Mouse (Mus musculus): ENCODE data around the gene Nckap5l. TPM values are rescaled to one million over a fixed set of nuclear protein-coding genes. Genes with fewer than 3 reads are reported as not detected.

The Nckap5l gene
- total and polyA plus RNA-seq, 3 experiments = 0.75 to 6.6 (median 0.89) TPM

- dilution Hi-C loops (cut with MboI; ENCODE audit: extremely low pct_ligation_motif_present, extremely low pct_unique_long_range_greater_than_20kb, low sequenced_read_pairs) = no loop called here
- peaks cover 3 to 28% of the 10 kb centered on the region in 2 experiments; a peak in 3 of 4 replicates for H3K4me1 ChIP-seq (ENCODE audit: control insufficient read depth in 1 of 2, insufficient read depth in 2 of 2)
- peaks cover 12% of the 10 kb centered on the region for H3K9me3 ChIP-seq (replicated peaks; ENCODE audit: low read length)
- H3K79me2 ChIP-seq (replicated peaks; ENCODE audit: control insufficient read depth, extremely low read depth, insufficient read depth, poor library complexity, severe bottlenecking) = 0 out of 2 replicates have a peak, but pooled peaks cover 2% of the 10 kb centered on the region
- peak; percentile 95 for DNase-seq (ENCODE audit: extremely low read depth)
- in situ Hi-C loops (cut with MboI; ENCODE audit: low pct_ligation_motif_present, low pct_unique_long_range_greater_than_20kb, low sequenced_read_pairs) = no loop called here
- peak within 1 kb of the TSS; percentile 69 to 88 (median 81) for H3K4me3 ChIP-seq (replicated peaks in 1 of 3; ENCODE audit: low read depth in 2 of 3, low read length in 2 of 3, poor library complexity in 1 of 3)
- H3K27me3 ChIP-seq (replicated peaks) = no peaks in the 10 kb centered on the region
- peak within 1 kb of the TSS; percentile 95 for H3K9ac ChIP-seq (ENCODE audit: insufficient read depth, low read depth)
- peak within 1 kb of the TSS; percentile 76 for H3K4me2 ChIP-seq (ENCODE audit: insufficient read depth, low read depth, poor library complexity, severe bottlenecking)
- peaks cover 10 to 18% of the 10 kb centered on the region in 2 experiments for H3K36me3 ChIP-seq (replicated peaks in 1 of 2; ENCODE audit: control insufficient read depth in 1 of 2, insufficient read depth in 1 of 2, low read length in 1 of 2)
- H3K27ac ChIP-seq (ENCODE audit: insufficient read depth, low read depth) = no peak within 1 kb of the TSS
- TF ChIP-seq NELFE (IDR thresholded peaks at IDR 0.05; ENCODE audit: low read depth, low read length) (peak; percentile 85), KAT2A (IDR thresholded peaks at IDR 0.05; ENCODE audit: insufficient replicate concordance, low read length) (0 out of 2 replicates have a peak, but pooled peaks have one; percentile 36), NRF1 (IDR thresholded peaks at IDR 0.05; ENCODE audit: low read depth, low read length) (peak; percentile 97), ZMIZ1 (IDR thresholded peaks at IDR 0.05; ENCODE audit: low read depth, low read length) (peak; percentile 83), JUN (IDR thresholded peaks at IDR 0.05; ENCODE audit: insufficient read depth, low read depth, low read length) (no peak), POLR2AphosphoS2 (IDR thresholded peaks at IDR 0.05; ENCODE audit: low read depth, low read length) (no peak; the same call in 1 of the 2 replicates), TBP (conservative IDR thresholded peaks at IDR 0.05; ENCODE audit: low read depth, low read length) (peak; percentile 67; the same call in 1 of the 2 replicates), POLR2A (IDR thresholded peaks at IDR 0.05; ENCODE audit: low read depth, low read length) (peak; percentile 84), MAZ (IDR thresholded peaks at IDR 0.05; ENCODE audit: low read depth, low read length) (peak; percentile 99), CTCF (conservative IDR thresholded peaks at IDR 0.05 in 1 of 2, IDR thresholded peaks at IDR 0.05 in 1 of 2; ENCODE audit: low read depth in 2 of 2, low read length in 2 of 2) (peak in 1 of 2 experiments; percentile 65; a peak in 2 of 4 replicates), ZC3H11A (IDR thresholded peaks at IDR 0.05; ENCODE audit: low read depth, low read length) (no peak), JUND (conservative IDR thresholded peaks at IDR 0.05; ENCODE audit: low read depth, low read length) (no peak), TCF12 (IDR thresholded peaks at IDR 0.05; ENCODE audit: low read depth, low read length) (peak; percentile 85), ELF1 (IDR thresholded peaks at IDR 0.05; ENCODE audit: low read depth, low read length) (peak; percentile 94), HCFC1 (IDR thresholded peaks at IDR 0.05; ENCODE audit: low read depth, low read length) (peak; percentile 72), CHD2 (IDR thresholded peaks at IDR 0.05; ENCODE audit: low read length) (no peak), USF1 (IDR thresholded peaks at IDR 0.05; ENCODE audit: low read depth, low read length) (no peak), CHD1 (IDR thresholded peaks at IDR 0.05; ENCODE audit: low read depth, low read length) (no peak)
Measured at GRCm38 (mm10) chr15:99474576-99474926, 17.0 kb upstream of the Nckap5l start, which contains the start of gene Bcdin3d. Bcdin3d (minus strand) TSS chr15:99474730.

GRCm38 (mm10) chr15:99473801-99474575 lies 16.4 kb upstream of the Nckap5l start:
- Histone ChIP-seq H3K27me3 (replicated peaks) (no peaks in the 10 kb centered on the region), H3K4me1 (ENCODE audit: control insufficient read depth in 1 of 2, insufficient read depth in 2 of 2) (peaks cover 3 to 28% of the 10 kb centered on the region in 2 experiments; a peak in 3 of 4 replicates), H3K27ac (ENCODE audit: insufficient read depth, low read depth) (no peak overlapping the region), H3K4me3 (replicated peaks in 1 of 3; ENCODE audit: low read depth in 2 of 3, low read length in 2 of 3, poor library complexity in 1 of 3) (peak overlapping the region; percentile 69 to 88 (median 81)), H3K36me3 (replicated peaks in 1 of 2; ENCODE audit: control insufficient read depth in 1 of 2, insufficient read depth in 1 of 2, low read length in 1 of 2) (peaks cover 10 to 24% of the 10 kb centered on the region in 2 experiments), H3K79me2 (replicated peaks; ENCODE audit: control insufficient read depth, extremely low read depth, insufficient read depth, poor library complexity, severe bottlenecking) (0 out of 2 replicates have a peak, but pooled peaks cover 2% of the 10 kb centered on the region), H3K4me2 (ENCODE audit: insufficient read depth, low read depth, poor library complexity, severe bottlenecking) (peak overlapping the region; percentile 69), H3K9me3 (replicated peaks; ENCODE audit: low read length) (peaks cover 6% of the 10 kb centered on the region), H3K9ac (ENCODE audit: insufficient read depth, low read depth) (peak overlapping the region; percentile 95)
- TF ChIP-seq ETS1 (conservative IDR thresholded peaks at IDR 0.05; ENCODE audit: low read depth, low read length) = no peak
- 0 out of 2 replicates have a peak, but pooled peaks have one; percentile 16 for TF ChIP-seq TCF12 (IDR thresholded peaks at IDR 0.05; ENCODE audit: low read depth, low read length)
- peak; percentile 5; the same call in 1 of the 2 replicates for TF ChIP-seq SIN3A (IDR thresholded peaks at IDR 0.05; ENCODE audit: low read length)
- TF ChIP-seq ZMIZ1 (IDR thresholded peaks at IDR 0.05; ENCODE audit: low read depth, low read length) = 0 out of 2 replicates have a peak, but pooled peaks have one; percentile 21
- no peak for TF ChIP-seq ELF1 (IDR thresholded peaks at IDR 0.05; ENCODE audit: low read depth, low read length)
- peak; percentile 10; the same call in 1 of the 2 replicates for TF ChIP-seq MXI1 (IDR thresholded peaks at IDR 0.05; ENCODE audit: low read depth, low read length)
- peak; percentile 49; the same call in 1 of the 2 replicates for TF ChIP-seq BHLHE40 (IDR thresholded peaks at IDR 0.05; ENCODE audit: low read depth, low read length)
- no peak for TF ChIP-seq HCFC1 (IDR thresholded peaks at IDR 0.05; ENCODE audit: low read depth, low read length)
- 0 out of 2 replicates have a peak, but pooled peaks have one; percentile 21 for TF ChIP-seq IRF4 (IDR thresholded peaks at IDR 0.05; ENCODE audit: low read depth, low read length)
- 0 out of 2 replicates have a peak, but pooled peaks have one; percentile 28 for TF ChIP-seq UBTF (IDR thresholded peaks at IDR 0.05; ENCODE audit: low read depth, low read length)
- TF ChIP-seq TBP (conservative IDR thresholded peaks at IDR 0.05; ENCODE audit: low read depth, low read length) = no peak
- peak; percentile 53; the same call in 1 of the 2 replicates for TF ChIP-seq MAFK (IDR thresholded peaks at IDR 0.05; ENCODE audit: insufficient replicate concordance, low read length)
- TF ChIP-seq EP300 (IDR thresholded peaks at IDR 0.05; ENCODE audit: low read length) = peak; percentile 59; the same call in 1 of the 2 replicates
- DNase-seq (ENCODE audit: extremely low read depth) = peak; percentile 73
- in situ Hi-C loops (cut with MboI; ENCODE audit: low pct_ligation_motif_present, low pct_unique_long_range_greater_than_20kb, low sequenced_read_pairs) = no loop called here
- dilution Hi-C loops (cut with MboI; ENCODE audit: extremely low pct_ligation_motif_present, extremely low pct_unique_long_range_greater_than_20kb, low sequenced_read_pairs) = no loop called here
